Mouse (Mus musculus) forebrain, embryonic 15.5 days (tissue): ENCODE results near the gene Mc1r. TPM values are rescaled to one million over a fixed set of nuclear protein-coding genes. Genes with fewer than 3 reads are reported as not detected.

Source experiments
- ATAC-seq: fragments of 200-750 bp; cut with Nextera tagmentation; replicated peaks from 2 replicates; pipeline ENCODE4 v1.8.0; 2017; ENCODE audit warnings: mild to moderate bottlenecking, moderate TSS enrichment, moderate library complexity
- H3K27ac ChIP-seq: fragments of 300-500 bp; sonication (generic); replicated peaks from 2 replicates; pipeline ENCODE4 v1.5.1; 2015; ENCODE audit warnings: mild to moderate bottlenecking, inconsistent platforms
- H3K27me3 ChIP-seq: fragments of 300-500 bp; sonication (generic); 2 replicates; pipeline ENCODE4 v1.6.1; 2015; ENCODE audit warnings: inconsistent platforms
- H3K36me3 ChIP-seq: fragments of 300-500 bp; sonication (generic); 2 replicates; pipeline ENCODE4 v1.6.1; 2015; ENCODE audit warnings: mild to moderate bottlenecking, inconsistent platforms
- H3K4me1 ChIP-seq: fragments of 300-500 bp; sonication (generic); 2 replicates; pipeline ENCODE4 v1.6.1; 2015; ENCODE audit warnings: inconsistent platforms
- H3K4me2 ChIP-seq: fragments of 300-500 bp; sonication (generic); replicated peaks from 2 replicates; pipeline ENCODE4 v1.6.1; 2015; ENCODE audit warnings: mild to moderate bottlenecking, inconsistent platforms
- H3K4me3 ChIP-seq: fragments of 300-500 bp; sonication (generic); 2 replicates; pipeline ENCODE4 v1.5.1; 2015; ENCODE audit warnings: mild to moderate bottlenecking, inconsistent platforms
- H3K9ac ChIP-seq: fragments of 300-500 bp; sonication (generic); replicated peaks from 2 replicates; pipeline ENCODE4 v1.6.1; 2015; ENCODE audit warnings: mild to moderate bottlenecking, inconsistent platforms
- H3K9me3 ChIP-seq: fragments of 300-500 bp; sonication (generic); 2 replicates; pipeline ENCODE4 v1.6.1; 2016; ENCODE audit warnings: inconsistent platforms
- WGBS: fragments of 180-500 bp; shearing (Covaris S2); methylation state at CpG from one replicate; pipeline ENCODE4 v1.1.7; 2015; ENCODE audit warnings: mixed read lengths; 5-methylcytosine and 5-hydroxymethylcytosine counted together
- polyA plus RNA-seq: library from polyadenylated mRNA; unstranded; fragments of >200 nt; fragmentation: Nextera tagmentation; extraction: Ambion mirVana; gene quantifications from 2 replicates; pipeline ENCODE4 v1.2.1, GENCODE M21; 2015

Gene Mc1r
- polyA plus RNA-seq, 1 experiment from 2014 or later, result 0.15 TPM

GRCm38 (mm10) chr8:123398308-123398707 is 8.6 kb upstream of the Mc1r start:
- Histone ChIP-seq H3K9ac (no peak overlapping the region), H3K27me3 (no peaks in the 10 kb centered on the region), H3K4me1 (no peaks in the 10 kb centered on the region), H3K4me3 (no peak overlapping the region), H3K4me2 (no peak overlapping the region), H3K27ac (no peak overlapping the region), H3K9me3 (no peaks in the 10 kb centered on the region), H3K36me3 (peaks cover 96% of the 10 kb centered on the region)
- no peak for ATAC-seq
- 95% methylated on average over 13 of the region's 13 CpGs for WGBS

- ATAC-seq, result no peak
- Histone ChIP-seq H3K4me1 (peaks cover 6% of the 10 kb centered on the region; the same call in 1 of the 2 replicates), H3K9ac (no peak overlapping the region), H3K27me3 (no peaks in the 10 kb centered on the region), H3K4me2 (no peak overlapping the region), H3K9me3 (no peaks in the 10 kb centered on the region), H3K27ac (no peak overlapping the region), H3K4me3 (no peak overlapping the region), H3K36me3 (peaks cover 63% of the 10 kb centered on the region)
- 93% methylated on average over 9 of the region's 9 CpGs for WGBS
Observed at GRCm38 (mm10) chr8:123401936-123402335, 5.0 kb upstream of the Mc1r start.

- Histone ChIP-seq H3K4me2 (no peak overlapping the region), H3K36me3 (peaks cover 56% of the 10 kb centered on the region), H3K27ac (no peak overlapping the region), H3K4me1 (peaks cover 7% of the 10 kb centered on the region; the same call in 1 of the 2 replicates), H3K9ac (no peak overlapping the region), H3K4me3 (no peak overlapping the region), H3K27me3 (no peaks in the 10 kb centered on the region), H3K9me3 (no peaks in the 10 kb centered on the region)
- WGBS, result 92% methylated on average over 9 of the region's 9 CpGs
- no peak for ATAC-seq
Observed at GRCm38 (mm10) chr8:123402730-123403326, 4.1 kb upstream of the Mc1r start.

GRCm38 (mm10) chr8:123404521-123404920 is 2.4 kb upstream of the Mc1r start:
- Histone ChIP-seq H3K9ac (0 out of 2 replicates have a peak overlapping the region, but pooled peaks have one; percentile 14), H3K4me1 (peaks cover 14% of the 10 kb centered on the region), H3K36me3 (peaks cover 40% of the 10 kb centered on the region), H3K27ac (no peak overlapping the region), H3K27me3 (no peaks in the 10 kb centered on the region), H3K9me3 (no peaks in the 10 kb centered on the region), H3K4me2 (no peak overlapping the region), H3K4me3 (no peak overlapping the region)
- ATAC-seq, result no peak
- WGBS, result 53% methylated on average over 8 of the region's 8 CpGs

GRCm38 (mm10) chr8:123407612-123408011 is 705 bp downstream of the Mc1r start:
- no peaks in the 10 kb centered on the region for H3K27me3 ChIP-seq
- H3K4me2 ChIP-seq, result no peak overlapping the region
- H3K36me3 ChIP-seq, result peaks cover 9% of the 10 kb centered on the region; the same call in 1 of the 2 replicates
- H3K9ac ChIP-seq, result no peak overlapping the region
- H3K4me3 ChIP-seq, result no peak overlapping the region
- no peak for ATAC-seq
- no peaks in the 10 kb centered on the region for H3K9me3 ChIP-seq
- H3K4me1 ChIP-seq, result peaks cover 22% of the 10 kb centered on the region
- 93% methylated on average over 13 of the region's 13 CpGs for WGBS
- no peak overlapping the region for H3K27ac ChIP-seq

- Histone ChIP-seq H3K27ac (peak overlapping the region; percentile 95; the same call in 1 of the 2 replicates), H3K4me3 (peak overlapping the region; percentile 95; the same call in 1 of the 2 replicates), H3K4me1 (peaks cover 24% of the 10 kb centered on the region), H3K27me3 (no peaks in the 10 kb centered on the region), H3K36me3 (no peaks in the 10 kb centered on the region), H3K4me2 (peak overlapping the region; percentile 88), H3K9me3 (no peaks in the 10 kb centered on the region), H3K9ac (no peak overlapping the region)
- 77% methylated on average over 9 of the region's 9 CpGs for WGBS
- ATAC-seq, result no peak
Observed at GRCm38 (mm10) chr8:123408586-123409544, 2.0 kb downstream of the Mc1r start.

GRCm38 (mm10) chr8:123410049-123410587 is 3.2 kb downstream of the Mc1r start:
- H3K27ac ChIP-seq, result peak overlapping the region; percentile 95
- no peak for ATAC-seq
- H3K27me3 ChIP-seq, result no peaks in the 10 kb centered on the region
- WGBS, result 22% methylated on average over 8 of the region's 8 CpGs
- H3K9ac ChIP-seq, result peak overlapping the region; percentile 99
- H3K36me3 ChIP-seq, result no peaks in the 10 kb centered on the region
- H3K4me2 ChIP-seq, result peak overlapping the region; percentile 88
- H3K4me1 ChIP-seq, result peaks cover 28% of the 10 kb centered on the region
- no peaks in the 10 kb centered on the region for H3K9me3 ChIP-seq
- H3K4me3 ChIP-seq, result peak overlapping the region; percentile 95

GRCm38 (mm10) chr8:123410788-123411187 is 3.9 kb downstream of the Mc1r start:
- Histone ChIP-seq H3K36me3 (no peaks in the 10 kb centered on the region), H3K9me3 (no peaks in the 10 kb centered on the region), H3K27me3 (no peaks in the 10 kb centered on the region), H3K27ac (peak overlapping the region; percentile 95), H3K4me2 (peak overlapping the region; percentile 88), H3K4me3 (peak overlapping the region; percentile 95), H3K9ac (peak overlapping the region; percentile 99), H3K4me1 (peaks cover 32% of the 10 kb centered on the region)
- peak; percentile 2; the same call in 1 of the 2 replicates for ATAC-seq
- 2% methylated on average over 11 of the region's 11 CpGs for WGBS

- WGBS, result 2% methylated on average over 29 of the region's 29 CpGs
- peaks cover 35% of the 10 kb centered on the region for H3K4me1 ChIP-seq
- peak within 1 kb of the TSS; percentile 95 for H3K27ac ChIP-seq
- H3K27me3 ChIP-seq, result no peaks in the 10 kb centered on the region
- ATAC-seq, result peak; percentile 94
- no peaks in the 10 kb centered on the region for H3K9me3 ChIP-seq
- peak within 1 kb of the TSS; percentile 88 for H3K4me2 ChIP-seq
- H3K36me3 ChIP-seq, result no peaks in the 10 kb centered on the region
- peak within 1 kb of the TSS; percentile 95 for H3K4me3 ChIP-seq
- peak within 1 kb of the TSS; percentile 99 for H3K9ac ChIP-seq
Observed at GRCm38 (mm10) chr8:123411246-123411645, 4.3 kb downstream of the Mc1r start, which contains the start of gene Tubb3. Tubb3 (plus strand) TSS chr8:123411424.

GRCm38 (mm10) chr8:123411781-123412327 is 4.9 kb downstream of the Mc1r start:
- under 1% methylated on average over 16 of the region's 16 CpGs for WGBS

GRCm38 (mm10) chr8:123412560-123413170 is 5.8 kb downstream of the Mc1r start:
- WGBS, result under 1% methylated on average over 12 of the region's 12 CpGs
- H3K4me3 ChIP-seq, result peak overlapping the region; percentile 95
- peak; percentile 13; the same call in 1 of the 2 replicates for ATAC-seq

More at GRCm38 (mm10) chr8:123411781-123412327, 4.9 kb downstream of the Mc1r start:
- peak; percentile 39 for ATAC-seq
- H3K4me2 ChIP-seq, result peak overlapping the region; percentile 88
- no peaks in the 10 kb centered on the region for H3K9me3 ChIP-seq
- H3K27me3 ChIP-seq, result no peaks in the 10 kb centered on the region
- H3K4me3 ChIP-seq, result peak overlapping the region; percentile 95
- H3K27ac ChIP-seq, result peak overlapping the region; percentile 95
- H3K36me3 ChIP-seq, result no peaks in the 10 kb centered on the region; the same call in 1 of the 2 replicates
- H3K4me1 ChIP-seq, result peaks cover 37% of the 10 kb centered on the region
- H3K9ac ChIP-seq, result peak overlapping the region; percentile 99

More at GRCm38 (mm10) chr8:123412560-123413170, 5.8 kb downstream of the Mc1r start:
- Histone ChIP-seq H3K9ac (peak overlapping the region; percentile 99), H3K27me3 (no peaks in the 10 kb centered on the region), H3K4me1 (peaks cover 41% of the 10 kb centered on the region), H3K36me3 (peaks cover 3% of the 10 kb centered on the region; the same call in 1 of the 2 replicates), H3K9me3 (no peaks in the 10 kb centered on the region), H3K27ac (peak overlapping the region; percentile 95), H3K4me2 (peak overlapping the region; percentile 88)
